11 mouse cellular contexts compared by ENCODE assay signal in genomic region chr12:86104297-86104696, GRCm38 (mm10). TPM values are rescaled to one million over a fixed set of nuclear protein-coding genes. Genes with fewer than 3 reads are reported as not detected.
DNase-seq lines count a peak whose midpoint lies in the region; ATAC-seq lines count a peak whose summit lies in the region.
"Had no signal": no experiment of that assay in that cellular context is flagged by ENCODE, and none has a peak within 500 bp of the region (broad histone marks: within the 10 kb centered on the region; RNA-seq: fewer than 3 reads in every experiment).

No protein-coding gene starts in this region.

- intact Hi-C loops in heart, postnatal 14 days (cut with DNase I): no loop called here

- 0 out of 2 replicates have a peak, but pooled peaks cover 7% of the 10 kb centered on the region for H3K36me3 ChIP-seq in limb, embryonic 15.5 days
- H3K36me3 ChIP-seq in liver, embryonic 12.5 days: no peaks in the 10 kb centered on the region
- H3K36me3 ChIP-seq: G1E had no signal

- H3K9me3 ChIP-seq in limb, embryonic 15.5 days: no peaks in the 10 kb centered on the region
- H3K9me3 ChIP-seq in liver, embryonic 12.5 days (replicated peaks): no peaks in the 10 kb centered on the region
- H3K9me3 ChIP-seq: G1E had no signal

- 0 out of 2 replicates have a peak overlapping the region, but pooled peaks have one; percentile 1 for H3K27ac ChIP-seq in limb, embryonic 15.5 days
- H3K27ac ChIP-seq in liver, embryonic 12.5 days: no peak overlapping the region

- H3K4me1 ChIP-seq in limb, embryonic 15.5 days: peaks cover 33% of the 10 kb centered on the region
- H3K4me1 ChIP-seq in liver, embryonic 12.5 days: no peaks in the 10 kb centered on the region

- H3K4me3 ChIP-seq in limb, embryonic 15.5 days: no peak overlapping the region
- no peak overlapping the region for H3K4me3 ChIP-seq in liver, embryonic 12.5 days

- H3K9ac ChIP-seq in limb, embryonic 15.5 days: no peak overlapping the region
- H3K9ac ChIP-seq in liver, embryonic 12.5 days: no peak overlapping the region

- peak; percentile 14 for DNase-seq in urinary bladder, postnatal 14 days (ENCODE audit: low spot score)
- DNase-seq in urinary bladder, postnatal 4 days (ENCODE audit: low spot score in 2 of 2): no peak
- peak; percentile 35 to 53 for DNase-seq in heart, postnatal 14 days
- no peak for DNase-seq in cerebellum, adult 18-20 months
- no peak for DNase-seq in embryo, embryonic 10 days (ENCODE audit: low spot score)
- DNase-seq: cerebellum, adult 9-10 months; left cerebral cortex, postnatal 4 days; thymus, postnatal 4 days had no signal

- 59% methylated on average over 11 of the region's 11 CpGs for WGBS in limb, embryonic 15.5 days
- 75% methylated on average over 11 of the region's 11 CpGs for WGBS in liver, embryonic 12.5 days (ENCODE audit: insufficient replicate concordance)

- H3K27me3 ChIP-seq in limb, embryonic 15.5 days: no peaks in the 10 kb centered on the region
- H3K27me3 ChIP-seq in liver, embryonic 12.5 days (replicated peaks): no peaks in the 10 kb centered on the region

- H3K4me2 ChIP-seq in limb, embryonic 15.5 days: no peak overlapping the region
- no peak overlapping the region for H3K4me2 ChIP-seq in liver, embryonic 12.5 days

- no peak for ATAC-seq in limb, embryonic 15.5 days (ENCODE audit: insufficient number of reproducible peaks, low FRiP score, low TSS enrichment, low read depth)
- no peak for ATAC-seq in liver, embryonic 12.5 days

RNA-seq across cellular contexts. Expression of gene Ift43, which starts 22.0 kb away (rescaled TPM):
- total RNA-seq in heart, postnatal 14 days (2021): 10 to 100 TPM; 24.4 to 26.6 TPM
- 74.7 and 78.3 TPM in 2 replicates for polyA plus RNA-seq in limb, embryonic 15.5 days (2015; fragmentation: Nextera tagmentation; extraction: Ambion mirVana)
- polyA plus RNA-seq in liver, embryonic 12.5 days (2016; fragmentation: Nextera tagmentation; extraction: Ambion mirVana): 12.3 and 12.9 TPM in 2 replicates

RNA-seq across cellular contexts. Expression of gene Tgfb3, which starts 25.5 kb away (rescaled TPM):
- 10 to 100 TPM; 15.0 to 16.2 TPM for total RNA-seq in heart, postnatal 14 days (2021)
- polyA plus RNA-seq in limb, embryonic 15.5 days (2015; fragmentation: Nextera tagmentation; extraction: Ambion mirVana): 102 and 104 TPM in 2 replicates
- 6.1 and 9.9 TPM in 2 replicates for polyA plus RNA-seq in liver, embryonic 12.5 days (2016; fragmentation: Nextera tagmentation; extraction: Ambion mirVana)

Comparison
In these comparisons a context has a peak if more than half of its experiments do, and no peak if none do; other contexts are left out.
1. DNase-seq: peak in urinary bladder, postnatal 14 days (single experiment) and heart, postnatal 14 days (2 of 2); none in urinary bladder, postnatal 4 days (0 of 2), cerebellum, adult 18-20 months (0 of 2) and embryo, embryonic 10 days (single experiment).